Mouse (Mus musculus): ENCODE measurements around the gene Slc35f5.
A peak's percentile ranks its signal among the peaks of the same experiment; 100 is the strongest.

DNA sequence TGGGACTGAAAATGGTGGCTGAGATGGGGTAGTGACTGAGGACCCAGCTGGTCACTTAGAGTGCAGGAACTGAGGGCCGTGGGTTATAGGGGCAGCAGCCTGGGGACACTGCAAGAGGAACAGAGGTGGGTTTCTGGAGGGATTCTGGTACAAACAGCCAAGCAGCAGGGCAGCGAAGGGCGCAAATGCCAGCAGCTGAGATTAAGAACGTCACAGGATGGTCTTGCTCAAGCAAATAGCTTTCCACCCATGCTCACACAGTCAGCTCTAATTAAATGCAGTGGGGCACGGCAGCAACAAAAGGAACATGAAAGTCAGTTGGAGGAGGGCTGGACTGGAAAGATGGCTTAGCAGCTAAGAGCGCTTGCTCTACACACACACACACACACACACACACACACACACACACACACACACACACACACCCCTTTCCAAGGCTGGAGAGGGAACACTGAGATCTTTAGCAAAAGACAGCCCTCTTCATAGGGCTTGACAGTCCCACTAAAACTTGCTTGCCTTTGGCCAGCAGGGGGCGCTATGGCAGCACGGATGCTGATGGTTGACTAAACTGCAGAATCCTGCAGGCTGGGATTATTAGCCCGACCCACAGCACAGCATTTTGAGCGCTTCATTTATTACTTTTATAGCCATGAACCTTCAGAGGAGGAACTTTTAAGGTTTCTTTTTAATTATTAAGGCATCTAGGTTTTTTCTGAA is 46.9 kb downstream of the Slc35f5 start:
- TF ChIP-seq POLR2AphosphoS5 (IDR thresholded peaks at IDR 0.05; ENCODE audit: insufficient replicate concordance, low read depth, low read length) (no peak), CTCF (IDR thresholded peaks at IDR 0.05; ENCODE audit: low read depth, low read length) (peak; percentile 91), GATA2 (IDR thresholded peaks at IDR 0.05; ENCODE audit: borderline replicate concordance, low read depth, low read length) (no peak), TAL1 (conservative IDR thresholded peaks at IDR 0.05; ENCODE audit: low read depth, low read length) (no peak), GATA1 (IDR thresholded peaks at IDR 0.05; ENCODE audit: borderline replicate concordance, low read length) (no peak)
